ENCODE assay signal across 19 mouse cellular contexts in genomic region chr2:51840808-51841207, GRCm38 (mm10).
DNase-seq lines count a peak whose midpoint lies in the region; ATAC-seq and TF ChIP-seq lines count a peak whose summit lies in the region.
"Had no signal": no experiment of that assay in that cellular context is flagged by ENCODE, and none has a peak within 500 bp of the region (broad histone marks: within the 10 kb centered on the region; RNA-seq: fewer than 3 reads in every experiment).

No protein-coding gene starts in this region.

- no peaks in the 10 kb centered on the region for H3K4me1 ChIP-seq in heart, embryonic 12.5 days (replicated peaks)
- no peaks in the 10 kb centered on the region for H3K4me1 ChIP-seq in midbrain, embryonic 15.5 days
- no peaks in the 10 kb centered on the region for H3K4me1 ChIP-seq in midbrain, embryonic 10.5 days
- H3K4me1 ChIP-seq in midbrain, postnatal 0 days (ENCODE audit: insufficient read depth, low read length) = no peaks in the 10 kb centered on the region
- H3K4me1 ChIP-seq: liver, embryonic 13.5 days had no signal

- no peak overlapping the region for H3K4me3 ChIP-seq in heart, embryonic 12.5 days
- H3K4me3 ChIP-seq in midbrain, embryonic 15.5 days = no peak overlapping the region
- no peak overlapping the region for H3K4me3 ChIP-seq in midbrain, embryonic 10.5 days
- H3K4me3 ChIP-seq in midbrain, postnatal 0 days (ENCODE audit: low read depth, low read length) = no peak overlapping the region
- H3K4me3 ChIP-seq: limb, embryonic 13.5 days; liver, embryonic 13.5 days; myocyte had no signal

- no peaks in the 10 kb centered on the region for H3K36me3 ChIP-seq in heart, embryonic 12.5 days
- no peaks in the 10 kb centered on the region for H3K36me3 ChIP-seq in midbrain, embryonic 15.5 days (replicated peaks)
- no peaks in the 10 kb centered on the region for H3K36me3 ChIP-seq in midbrain, embryonic 10.5 days
- H3K36me3 ChIP-seq in midbrain, postnatal 0 days (ENCODE audit: insufficient read depth, low read length) = no peaks in the 10 kb centered on the region
- H3K36me3 ChIP-seq: limb, embryonic 13.5 days; liver, embryonic 13.5 days had no signal

- no peak overlapping the region for H3K9ac ChIP-seq in heart, embryonic 12.5 days
- no peak overlapping the region for H3K9ac ChIP-seq in midbrain, embryonic 15.5 days
- H3K9ac ChIP-seq in midbrain, postnatal 0 days (replicated peaks; ENCODE audit: low read length, poor library complexity, severe bottlenecking) = no peak overlapping the region
- H3K9ac ChIP-seq: limb, embryonic 13.5 days; liver, embryonic 13.5 days; lung, embryonic 14.5 days had no signal

- no peak overlapping the region for H3K4me2 ChIP-seq in heart, embryonic 12.5 days
- no peak overlapping the region for H3K4me2 ChIP-seq in midbrain, embryonic 15.5 days
- H3K4me2 ChIP-seq in midbrain, postnatal 0 days (ENCODE audit: low read depth, low read length, poor library complexity, severe bottlenecking) = no peak overlapping the region
- H3K4me2 ChIP-seq: limb, embryonic 13.5 days; liver, embryonic 13.5 days; lung, embryonic 14.5 days had no signal

- ATAC-seq in heart, embryonic 12.5 days (ENCODE audit: insufficient number of reproducible peaks, low FRiP score) = no peak
- 0 out of 2 replicates have a peak, but pooled peaks have one; percentile 42 for ATAC-seq in midbrain, embryonic 15.5 days (replicated peaks)
- no peak for ATAC-seq in midbrain, postnatal 0 days (ENCODE audit: low FRiP score)

- TF ChIP-seq CTCF in midbrain, postnatal 0 days (IDR thresholded peaks at IDR 0.05) = no peak

- H3K27me3 ChIP-seq in heart, embryonic 12.5 days (replicated peaks) = no peaks in the 10 kb centered on the region
- H3K27me3 ChIP-seq in midbrain, embryonic 15.5 days (replicated peaks) = no peaks in the 10 kb centered on the region
- no peaks in the 10 kb centered on the region for H3K27me3 ChIP-seq in midbrain, embryonic 10.5 days (ENCODE audit: low read depth, poor library complexity, severe bottlenecking)
- no peaks in the 10 kb centered on the region for H3K27me3 ChIP-seq in midbrain, postnatal 0 days (ENCODE audit: insufficient read depth, low read length)
- H3K27me3 ChIP-seq: limb, embryonic 13.5 days; liver, embryonic 13.5 days had no signal

- 85% methylated on average over 3 of the region's 3 CpGs for WGBS in heart, embryonic 12.5 days
- 67% methylated on average over 3 of the region's 3 CpGs for WGBS in midbrain, embryonic 15.5 days
- WGBS in midbrain, embryonic 10.5 days = 91% methylated on average over 3 of the region's 3 CpGs
- 76% methylated on average over 3 of the region's 3 CpGs for WGBS in midbrain, postnatal 0 days

- DNase-seq in heart, adult 11 months = peak; percentile 79
- no peak for DNase-seq in midbrain, embryonic 10.5 days (ENCODE audit: low spot score)
- peak; percentile 18 for DNase-seq in cerebellum, adult 9-10 months
- DNase-seq in midbrain, postnatal 0 days (ENCODE audit: low spot score) = peak; percentile 73
- DNase-seq in layer of hippocampus, adult 11-12 months (ENCODE audit: low spot score) = no peak
- DNase-seq in spleen, postnatal 10 days (ENCODE audit: low spot score in 2 of 2) = no peak
- DNase-seq: B cell, adult 2 months; embryo, embryonic 11 days; gastrocnemius, postnatal 25 days; kidney, adult 11 months; liver, embryonic 13.5 days; lung, embryonic 14.5 days; lung, postnatal 36 days; retina, postnatal 1 day; thymus, adult 2 months had no signal

- H3K27ac ChIP-seq in heart, embryonic 12.5 days (ENCODE audit: poor library complexity, severe bottlenecking) = no peak overlapping the region
- H3K27ac ChIP-seq in midbrain, embryonic 15.5 days = no peak overlapping the region
- no peak overlapping the region for H3K27ac ChIP-seq in midbrain, embryonic 10.5 days (replicated peaks)
- no peak overlapping the region for H3K27ac ChIP-seq in midbrain, postnatal 0 days (ENCODE audit: low read depth, low read length)
- H3K27ac ChIP-seq: limb, embryonic 13.5 days; liver, embryonic 13.5 days had no signal

- no peaks in the 10 kb centered on the region for H3K9me3 ChIP-seq in heart, embryonic 12.5 days (replicated peaks)
- no peaks in the 10 kb centered on the region for H3K9me3 ChIP-seq in midbrain, embryonic 15.5 days
- no peaks in the 10 kb centered on the region for H3K9me3 ChIP-seq in midbrain, embryonic 10.5 days (replicated peaks)
- H3K9me3 ChIP-seq in midbrain, postnatal 0 days (ENCODE audit: low read length) = no peaks in the 10 kb centered on the region
- H3K9me3 ChIP-seq: limb, embryonic 13.5 days; liver, embryonic 13.5 days had no signal

Comparison
In these comparisons a context has a peak if more than half of its experiments do, and no peak if none do; other contexts are left out.
1. DNase-seq: peak in heart, adult 11 months (single experiment), cerebellum, adult 9-10 months (single experiment) and midbrain, postnatal 0 days (single experiment); none in midbrain, embryonic 10.5 days (single experiment), layer of hippocampus, adult 11-12 months (single experiment) and spleen, postnatal 10 days (0 of 2).